Mouse (Mus musculus): Measurements from ENCODE around the gene Slc12a4. TPM values are rescaled to one million over a fixed set of nuclear protein-coding genes. Genes with fewer than 3 reads are reported as not detected.

The Slc12a4 gene
- polyA plus RNA-seq, 1 experiment from 2014 or later = 25.8 TPM

DNA sequence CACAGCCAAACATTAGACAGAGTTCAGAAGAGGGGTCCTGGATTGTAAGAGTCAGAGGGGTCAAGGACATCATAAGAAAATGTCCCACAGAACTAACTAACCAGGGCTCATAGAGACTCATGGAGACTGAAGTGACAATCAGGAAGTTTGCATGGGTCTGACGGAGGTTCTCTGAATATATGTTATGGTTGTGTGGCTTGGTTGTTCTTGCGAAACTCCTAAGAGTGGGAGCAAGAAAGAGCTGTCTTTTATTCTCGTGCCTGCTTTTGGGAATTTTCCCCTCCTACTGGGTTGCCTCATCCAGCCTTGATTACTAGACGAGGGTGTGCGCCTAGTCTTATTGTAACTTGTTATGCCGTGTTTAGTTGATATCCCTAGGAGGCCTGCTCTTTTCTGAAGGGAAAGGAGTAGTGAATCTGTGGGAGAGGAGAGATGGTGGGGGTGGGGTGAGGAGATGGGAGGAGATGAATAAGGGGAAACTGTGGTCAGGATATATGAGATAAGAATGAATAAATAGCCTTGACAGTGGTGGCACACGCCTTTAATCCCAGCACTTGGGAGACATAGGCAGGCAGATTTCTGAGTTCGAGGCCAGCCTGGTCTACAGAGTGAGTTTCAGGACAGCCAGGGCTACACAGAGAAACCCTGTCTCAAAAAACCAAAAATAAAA is 38.8 kb upstream of the Slc12a4 start:
- no peak overlapping the region for H3K4me2 ChIP-seq
- H3K4me1 ChIP-seq (replicated peaks; ENCODE audit: control insufficient read depth, insufficient read depth, low read length) = peaks cover under 1% of the 10 kb centered on the region; the same call in 1 of the 2 replicates
- no peaks in the 10 kb centered on the region for H3K9me3 ChIP-seq (ENCODE audit: control insufficient read depth, low read length)
- no peaks in the 10 kb centered on the region for H3K36me3 ChIP-seq (ENCODE audit: control insufficient read depth, insufficient read depth, low read length)
- H3K27me3 ChIP-seq (replicated peaks; ENCODE audit: control insufficient read depth, insufficient read depth, low read length) = no peaks in the 10 kb centered on the region
- WGBS = 61% methylated on average over 8 of the region's 8 CpGs
- no peak overlapping the region for H3K27ac ChIP-seq (ENCODE audit: low read depth, low read length)
- no peak for DNase-seq (ENCODE audit: low spot score)
- H3K9ac ChIP-seq (ENCODE audit: low read depth, low read length) = no peak overlapping the region
- no peak overlapping the region for H3K4me3 ChIP-seq (ENCODE audit: low read depth, low read length)
- no peak for ATAC-seq (replicated peaks; ENCODE audit: low FRiP score)

DNA sequence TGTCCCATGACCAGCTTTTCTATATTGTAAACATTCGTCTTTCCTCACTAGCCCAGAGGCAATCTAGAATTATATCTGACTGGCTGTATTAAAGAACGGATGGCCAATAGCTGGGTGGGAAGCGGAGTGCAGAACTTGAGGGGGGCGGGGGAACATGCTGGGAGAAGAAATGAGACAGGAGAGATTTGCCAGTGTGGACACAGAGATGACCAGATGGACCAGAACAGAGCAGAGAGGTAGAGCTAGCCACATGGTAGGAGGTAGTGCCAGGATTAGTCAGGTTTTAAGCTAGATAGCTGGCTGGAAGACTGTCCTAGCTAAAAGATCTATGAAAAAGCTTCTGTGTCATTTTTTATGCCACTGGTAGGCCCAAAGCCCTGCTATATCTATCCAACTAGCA is 36.0 kb upstream of the Slc12a4 start:
- no peak overlapping the region for H3K27ac ChIP-seq (ENCODE audit: low read depth, low read length)
- 0 out of 2 replicates have a peak, but pooled peaks cover 2% of the 10 kb centered on the region for H3K4me1 ChIP-seq (replicated peaks; ENCODE audit: control insufficient read depth, insufficient read depth, low read length)
- no peaks in the 10 kb centered on the region for H3K27me3 ChIP-seq (replicated peaks; ENCODE audit: control insufficient read depth, insufficient read depth, low read length)
- WGBS = 78% methylated on average over 4 of the region's 4 CpGs
- no peaks in the 10 kb centered on the region for H3K9me3 ChIP-seq (ENCODE audit: control insufficient read depth, low read length)
- DNase-seq (ENCODE audit: low spot score) (no peak), ATAC-seq (replicated peaks; ENCODE audit: low FRiP score) (no peak)
- no peaks in the 10 kb centered on the region for H3K36me3 ChIP-seq (ENCODE audit: control insufficient read depth, insufficient read depth, low read length)
- H3K9ac ChIP-seq (ENCODE audit: low read depth, low read length) = no peak overlapping the region
- H3K4me2 ChIP-seq = no peak overlapping the region
- no peak overlapping the region for H3K4me3 ChIP-seq (ENCODE audit: low read depth, low read length)

DNA sequence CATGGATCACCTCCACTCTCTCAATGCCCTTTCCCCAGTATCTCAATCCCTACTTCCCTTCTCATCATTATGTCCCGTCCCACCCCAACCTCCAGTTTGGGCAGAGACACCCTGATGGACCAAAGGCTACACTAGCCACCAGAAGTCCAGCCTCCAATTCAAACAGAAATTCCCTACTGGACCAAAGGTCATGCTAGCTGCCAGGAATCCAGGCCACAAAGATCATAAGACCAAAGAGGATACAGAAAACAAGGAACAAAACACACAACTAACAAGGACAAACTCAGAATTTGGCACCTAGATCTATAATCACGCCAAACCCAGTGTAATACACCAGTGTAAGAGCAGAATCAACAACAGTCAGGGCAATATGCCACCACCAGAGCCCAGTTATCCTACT is 33.1 kb upstream of the Slc12a4 start:
- no peak overlapping the region for H3K9ac ChIP-seq (ENCODE audit: low read depth, low read length)

DNA sequence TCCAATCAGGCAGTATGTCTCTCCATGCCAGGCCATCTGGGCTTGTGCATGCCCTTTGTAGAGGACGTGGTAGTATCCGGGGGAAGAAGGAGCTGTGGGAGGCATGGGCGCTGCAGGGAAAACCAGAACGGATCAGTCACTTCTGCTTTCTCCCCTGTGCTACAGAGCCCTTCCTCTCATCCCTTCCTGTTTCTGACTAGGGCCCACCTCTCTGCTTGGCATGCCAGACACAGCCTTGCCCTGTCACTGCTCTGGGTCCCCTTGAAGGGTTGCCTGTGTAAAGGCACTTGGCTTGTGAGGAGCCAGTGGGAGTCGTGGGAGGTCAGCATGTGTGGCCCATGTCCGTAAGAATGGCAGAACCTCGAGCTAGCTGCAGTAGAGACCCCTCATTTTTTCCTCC is 30.5 kb upstream of the Slc12a4 start:
- ATAC-seq (replicated peaks; ENCODE audit: low FRiP score) = no peak
- 56% methylated on average over 7 of the region's 7 CpGs for WGBS
- no peak overlapping the region for H3K27ac ChIP-seq (ENCODE audit: low read depth, low read length)
- 0 out of 2 replicates have a peak, but pooled peaks cover 2% of the 10 kb centered on the region for H3K4me1 ChIP-seq (replicated peaks; ENCODE audit: control insufficient read depth, insufficient read depth, low read length)
- H3K36me3 ChIP-seq (ENCODE audit: control insufficient read depth, insufficient read depth, low read length) = no peaks in the 10 kb centered on the region
- no peak overlapping the region for H3K9ac ChIP-seq (ENCODE audit: low read depth, low read length)
- H3K4me2 ChIP-seq = no peak overlapping the region
- no peaks in the 10 kb centered on the region for H3K27me3 ChIP-seq (replicated peaks; ENCODE audit: control insufficient read depth, insufficient read depth, low read length)
- no peak overlapping the region for H3K4me3 ChIP-seq (ENCODE audit: low read depth, low read length)
- DNase-seq (ENCODE audit: low spot score) = no peak
- H3K9me3 ChIP-seq (ENCODE audit: control insufficient read depth, low read length) = no peaks in the 10 kb centered on the region

More for the DNA sequence above, 33.1 kb upstream of the Slc12a4 start:
- H3K4me1 ChIP-seq (replicated peaks; ENCODE audit: control insufficient read depth, insufficient read depth, low read length) = 0 out of 2 replicates have a peak, but pooled peaks cover 2% of the 10 kb centered on the region
- WGBS = 65% methylated on average over 2 of the region's 2 CpGs
- H3K9me3 ChIP-seq (ENCODE audit: control insufficient read depth, low read length) = no peaks in the 10 kb centered on the region
- H3K27ac ChIP-seq (ENCODE audit: low read depth, low read length) = peak overlapping the region; percentile 19; the same call in 1 of the 2 replicates
- H3K27me3 ChIP-seq (replicated peaks; ENCODE audit: control insufficient read depth, insufficient read depth, low read length) = no peaks in the 10 kb centered on the region
- DNase-seq (ENCODE audit: low spot score) (no peak), ATAC-seq (replicated peaks; ENCODE audit: low FRiP score) (no peak; the same call in 1 of the 2 replicates)
- no peak overlapping the region for H3K4me2 ChIP-seq
- H3K4me3 ChIP-seq (ENCODE audit: low read depth, low read length) = no peak overlapping the region
- no peaks in the 10 kb centered on the region for H3K36me3 ChIP-seq (ENCODE audit: control insufficient read depth, insufficient read depth, low read length)

DNA sequence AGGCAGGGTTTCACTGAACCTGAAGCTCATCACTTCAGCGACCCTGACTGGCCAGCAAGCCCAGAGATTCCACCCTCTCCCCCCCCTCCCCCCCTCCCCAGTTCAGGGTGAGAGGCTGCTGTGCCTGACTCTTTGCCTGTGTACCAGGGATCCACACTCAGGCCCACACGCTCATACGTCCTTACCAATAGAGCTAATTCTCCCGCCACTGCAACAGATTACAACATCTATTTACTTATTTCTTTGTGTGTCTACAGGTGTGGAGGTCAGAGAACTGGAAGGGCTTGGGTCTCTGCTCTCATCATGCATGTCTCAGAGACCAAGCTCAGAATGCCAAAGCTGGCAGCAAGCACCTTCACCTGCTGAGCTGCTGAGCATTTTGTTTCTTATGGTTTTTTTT is 27.3 kb upstream of the Slc12a4 start:
- 0 out of 2 replicates have a peak, but pooled peaks cover 3% of the 10 kb centered on the region for H3K27me3 ChIP-seq (replicated peaks; ENCODE audit: control insufficient read depth, insufficient read depth, low read length)
- H3K4me2 ChIP-seq = no peak overlapping the region
- H3K27ac ChIP-seq (ENCODE audit: low read depth, low read length) = no peak overlapping the region
- peaks cover 4% of the 10 kb centered on the region; the same call in 1 of the 2 replicates for H3K4me1 ChIP-seq (replicated peaks; ENCODE audit: control insufficient read depth, insufficient read depth, low read length)
- H3K9ac ChIP-seq (ENCODE audit: low read depth, low read length) = no peak overlapping the region
- DNase-seq (ENCODE audit: low spot score) = no peak
- no peak for ATAC-seq (replicated peaks; ENCODE audit: low FRiP score)
- no peaks in the 10 kb centered on the region for H3K36me3 ChIP-seq (ENCODE audit: control insufficient read depth, insufficient read depth, low read length)
- 56% methylated on average over 4 of the region's 4 CpGs for WGBS
- H3K4me3 ChIP-seq (ENCODE audit: low read depth, low read length) = no peak overlapping the region
- H3K9me3 ChIP-seq (ENCODE audit: control insufficient read depth, low read length) = no peaks in the 10 kb centered on the region

DNA sequence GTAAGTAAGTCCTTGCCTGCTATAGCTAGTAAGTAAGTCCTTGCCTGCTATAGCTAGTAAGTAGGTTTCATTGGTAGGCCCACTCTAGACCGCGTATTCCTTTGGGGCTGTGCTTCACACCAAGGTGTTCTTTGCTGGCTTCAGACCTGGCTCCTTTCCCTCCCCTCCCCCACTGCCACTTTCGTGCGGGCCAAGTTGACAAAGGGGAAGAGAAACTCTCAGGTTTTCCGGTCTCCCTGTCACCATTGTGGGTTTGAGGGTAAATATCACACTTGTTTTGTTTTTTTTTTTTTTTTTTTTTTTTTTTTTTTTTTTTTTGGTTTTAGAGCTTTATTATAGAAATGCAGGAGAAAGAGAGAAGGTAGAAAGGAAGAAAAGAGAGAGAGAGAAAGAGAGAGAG is 26.6 kb upstream of the Slc12a4 start:
- no peak overlapping the region for H3K9ac ChIP-seq (ENCODE audit: low read depth, low read length)
- H3K36me3 ChIP-seq (ENCODE audit: control insufficient read depth, insufficient read depth, low read length) = no peaks in the 10 kb centered on the region
- H3K4me2 ChIP-seq = no peak overlapping the region
- 48% methylated on average over 5 of the region's 5 CpGs for WGBS
- peaks cover 3% of the 10 kb centered on the region; the same call in 1 of the 2 replicates for H3K27me3 ChIP-seq (replicated peaks; ENCODE audit: control insufficient read depth, insufficient read depth, low read length)
- ATAC-seq (replicated peaks; ENCODE audit: low FRiP score) (no peak), DNase-seq (ENCODE audit: low spot score) (no peak)
- H3K4me1 ChIP-seq (replicated peaks; ENCODE audit: control insufficient read depth, insufficient read depth, low read length) = peaks cover 4% of the 10 kb centered on the region; the same call in 1 of the 2 replicates
- H3K27ac ChIP-seq (ENCODE audit: low read depth, low read length) = no peak overlapping the region
- no peaks in the 10 kb centered on the region for H3K9me3 ChIP-seq (ENCODE audit: control insufficient read depth, low read length)
- no peak overlapping the region for H3K4me3 ChIP-seq (ENCODE audit: low read depth, low read length)

DNA sequence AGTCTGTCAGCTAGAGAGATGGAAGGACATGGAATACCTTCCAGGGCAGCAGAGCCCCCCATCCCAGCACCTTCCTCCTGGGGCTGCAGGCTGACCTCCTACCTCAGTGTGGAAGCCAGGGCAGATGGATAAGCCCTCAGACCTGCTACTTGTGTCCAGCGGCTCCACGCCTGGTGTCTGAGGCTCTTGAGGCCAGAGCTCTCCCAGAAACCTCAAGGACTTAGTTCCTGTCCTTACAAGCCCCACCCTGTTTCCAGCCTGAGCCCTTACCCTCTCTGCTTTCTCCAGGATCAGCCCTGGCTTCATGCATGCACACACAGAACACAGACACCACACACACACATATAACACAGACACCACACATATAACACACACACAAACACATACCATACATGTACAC is 25.6 kb upstream of the Slc12a4 start:
- ATAC-seq (replicated peaks; ENCODE audit: low FRiP score) (no peak), DNase-seq (ENCODE audit: low spot score) (no peak)
- H3K4me3 ChIP-seq (ENCODE audit: low read depth, low read length) = no peak overlapping the region
- H3K36me3 ChIP-seq (ENCODE audit: control insufficient read depth, insufficient read depth, low read length) = no peaks in the 10 kb centered on the region
- no peaks in the 10 kb centered on the region for H3K9me3 ChIP-seq (ENCODE audit: control insufficient read depth, low read length)
- H3K4me2 ChIP-seq = no peak overlapping the region
- peaks cover 4% of the 10 kb centered on the region; the same call in 1 of the 2 replicates for H3K4me1 ChIP-seq (replicated peaks; ENCODE audit: control insufficient read depth, insufficient read depth, low read length)
- peaks cover 3% of the 10 kb centered on the region; the same call in 1 of the 2 replicates for H3K27me3 ChIP-seq (replicated peaks; ENCODE audit: control insufficient read depth, insufficient read depth, low read length)
- WGBS = 75% methylated on average over 2 of the region's 2 CpGs
- no peak overlapping the region; the same call in 1 of the 2 replicates for H3K9ac ChIP-seq (ENCODE audit: low read depth, low read length)
- no peak overlapping the region for H3K27ac ChIP-seq (ENCODE audit: low read depth, low read length)

DNA sequence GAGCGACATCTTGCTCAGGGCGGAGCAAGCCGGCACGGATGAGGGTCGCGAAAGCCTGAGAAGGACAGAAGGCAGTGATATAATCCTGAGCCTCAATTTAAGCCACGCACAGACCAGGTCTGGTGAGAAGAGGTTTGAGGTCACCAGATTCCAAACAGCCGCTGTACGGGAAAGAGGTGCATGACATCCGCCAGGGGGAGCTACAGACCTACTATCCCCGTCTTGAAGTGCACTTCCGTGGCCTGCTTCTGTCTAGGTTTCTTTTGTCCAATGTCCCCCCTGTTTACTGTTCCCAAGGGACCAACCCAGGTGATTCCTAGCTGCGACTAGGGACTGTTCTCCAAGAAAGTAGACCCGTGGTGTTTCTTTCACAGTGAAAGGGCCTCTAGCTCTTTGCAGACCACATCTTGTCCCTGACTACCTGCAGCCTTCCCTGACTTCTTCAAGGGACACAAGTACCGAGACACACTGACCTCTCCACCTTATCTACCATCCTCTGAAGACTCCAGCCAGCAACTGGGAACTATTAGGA is 25.0 kb upstream of the Slc12a4 start, which contains the start of gene Dus2:
Gene Dus2, plus strand, starts transcription at position 482 of the 532 bp plus-strand sequence.
- H3K4me1 ChIP-seq (replicated peaks; ENCODE audit: control insufficient read depth, insufficient read depth, low read length) = peaks cover 4% of the 10 kb centered on the region; the same call in 1 of the 2 replicates
- H3K9me3 ChIP-seq (ENCODE audit: control insufficient read depth, low read length) = no peaks in the 10 kb centered on the region
- H3K36me3 ChIP-seq (ENCODE audit: control insufficient read depth, insufficient read depth, low read length) = no peaks in the 10 kb centered on the region
- DNase-seq (ENCODE audit: low spot score) (peak; percentile 76), ATAC-seq (replicated peaks; ENCODE audit: low FRiP score) (peak; percentile 57; the same call in 1 of the 2 replicates)
- H3K9ac ChIP-seq (ENCODE audit: low read depth, low read length) = peak within 1 kb of the TSS; percentile 52; the same call in 1 of the 2 replicates
- H3K4me2 ChIP-seq = peak within 1 kb of the TSS; percentile 37
- 10% methylated on average over 15 of the region's 15 CpGs for WGBS
- H3K4me3 ChIP-seq (ENCODE audit: low read depth, low read length) = peak within 1 kb of the TSS; percentile 3; the same call in 1 of the 2 replicates
- peaks cover 3% of the 10 kb centered on the region; the same call in 1 of the 2 replicates for H3K27me3 ChIP-seq (replicated peaks; ENCODE audit: control insufficient read depth, insufficient read depth, low read length)
- no peak within 1 kb of the TSS for H3K27ac ChIP-seq (ENCODE audit: low read depth, low read length)

Measured in liver, embryonic 11.5 days (tissue).